Mouse (Mus musculus) E14TG2a.4 (cell line): Measurements from ENCODE around the gene P2ry2.

Source experiments
- H3K27me3 ChIP-seq: 2 replicates; pipeline ENCODE4 v1.6.1; 2014; ENCODE audit warnings: low read length, control low read depth; ENCODE audit not compliant: insufficient read depth
- H3K36me3 ChIP-seq: 2 replicates; pipeline ENCODE4 v1.6.1; 2014; ENCODE audit warnings: low read length, control low read depth; ENCODE audit not compliant: insufficient read depth
- H3K4me1 ChIP-seq: replicated peaks from 2 replicates; pipeline ENCODE4 v1.6.1; 2014; ENCODE audit warnings: low read depth, low read length, control low read depth
- H3K4me3 ChIP-seq: replicated peaks from 2 replicates; pipeline ENCODE4 v1.5.1; 2014; ENCODE audit warnings: mild to moderate bottlenecking, low read length
- H3K9me3 ChIP-seq: 2 replicates; pipeline ENCODE4 v1.6.1; 2014; ENCODE audit warnings: low read length, control low read depth
- CTCF ChIP-seq: conservative IDR thresholded peaks from 2 replicates; pipeline ENCODE4 v1.5.1; 2014; ENCODE audit warnings: low read length
- NANOG ChIP-seq: IDR thresholded peaks from 2 replicates; pipeline ENCODE4 v1.6.1; 2014; ENCODE audit warnings: borderline replicate concordance, low read length, mixed read lengths
- POU5F1 ChIP-seq: IDR thresholded peaks from 2 replicates; pipeline ENCODE4 v1.6.1; 2014; ENCODE audit warnings: low read length, borderline replicate concordance

P2ry2 gene

DNA sequence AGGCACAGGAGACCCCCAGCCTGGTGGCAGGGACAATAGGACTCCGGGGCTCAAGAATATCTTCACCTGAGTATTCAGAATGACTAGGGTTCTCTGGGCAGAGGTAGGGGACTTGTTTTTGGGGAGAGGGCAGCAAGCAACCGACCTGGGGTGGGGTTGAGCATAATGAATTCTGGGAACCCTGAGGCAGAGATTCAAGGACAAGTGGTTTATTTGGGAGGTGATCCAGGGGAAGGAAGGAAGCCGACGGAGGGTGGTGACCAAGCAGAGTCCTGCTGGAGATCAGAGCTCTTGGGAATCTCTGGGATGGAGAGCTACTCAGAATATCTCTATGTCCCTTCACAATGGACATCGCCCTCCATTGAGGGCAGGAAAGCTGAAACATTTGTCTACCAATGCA, 34.5 kb downstream of the P2ry2 start:
- TF ChIP-seq NANOG (no peak), POU5F1 (no peak), CTCF (no peak)

DNA sequence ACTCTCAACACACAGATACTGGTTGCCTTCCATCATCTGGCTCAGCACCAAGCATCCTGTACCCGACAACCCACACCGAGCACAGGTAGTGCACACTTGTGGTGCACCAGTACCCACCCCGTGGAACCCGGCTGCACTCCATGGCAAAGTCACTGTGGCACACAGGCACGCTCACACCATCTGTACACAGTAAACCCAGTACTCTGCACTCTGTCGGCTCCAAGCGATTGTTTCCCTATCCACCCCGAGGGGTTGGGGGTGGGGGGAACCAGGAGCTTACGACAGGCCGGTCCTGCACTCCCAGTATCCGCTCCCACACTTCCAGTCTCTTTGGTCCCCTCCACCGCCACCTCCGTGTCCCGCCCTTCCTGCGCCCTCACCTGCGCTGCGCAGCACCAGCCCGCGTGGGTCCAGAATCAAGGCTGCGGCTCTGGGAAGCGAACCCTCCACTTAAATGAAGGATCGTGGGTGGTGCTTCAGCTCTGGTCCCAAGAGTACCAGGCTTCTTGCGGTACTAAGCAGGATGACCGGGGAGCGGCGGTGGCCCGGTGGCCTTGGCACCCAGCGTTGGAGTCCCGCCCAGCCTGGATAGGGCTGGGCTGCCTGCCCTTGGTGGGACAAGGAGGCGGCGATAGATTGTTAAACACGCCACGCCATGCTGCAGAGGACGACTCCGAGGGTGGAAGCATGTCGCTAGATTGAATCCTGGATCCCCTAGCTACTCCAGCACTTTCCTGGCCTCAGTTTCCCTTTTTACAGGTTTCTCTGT, 38.3 kb downstream of the P2ry2 start, which contains the start of gene P2ry6:
P2ry6 (minus strand) TSS at position 515 of the 769 bp plus-strand sequence.
- no peaks in the 10 kb centered on the region for H3K9me3 ChIP-seq
- peaks cover 19% of the 10 kb centered on the region for H3K4me1 ChIP-seq
- no peaks in the 10 kb centered on the region for H3K36me3 ChIP-seq
- peak within 1 kb of the TSS; percentile 80 for H3K4me3 ChIP-seq
- peaks cover 63% of the 10 kb centered on the region for H3K27me3 ChIP-seq
- no peak for TF ChIP-seq CTCF
- no peak for TF ChIP-seq NANOG
- TF ChIP-seq POU5F1: no peak

More for the DNA sequence above, 34.5 kb downstream of the P2ry2 start:
- H3K4me3 ChIP-seq: no peak overlapping the region
- H3K4me1 ChIP-seq: peaks cover 19% of the 10 kb centered on the region
- H3K9me3 ChIP-seq: no peaks in the 10 kb centered on the region
- no peaks in the 10 kb centered on the region for H3K36me3 ChIP-seq
- peaks cover 35% of the 10 kb centered on the region for H3K27me3 ChIP-seq

DNA sequence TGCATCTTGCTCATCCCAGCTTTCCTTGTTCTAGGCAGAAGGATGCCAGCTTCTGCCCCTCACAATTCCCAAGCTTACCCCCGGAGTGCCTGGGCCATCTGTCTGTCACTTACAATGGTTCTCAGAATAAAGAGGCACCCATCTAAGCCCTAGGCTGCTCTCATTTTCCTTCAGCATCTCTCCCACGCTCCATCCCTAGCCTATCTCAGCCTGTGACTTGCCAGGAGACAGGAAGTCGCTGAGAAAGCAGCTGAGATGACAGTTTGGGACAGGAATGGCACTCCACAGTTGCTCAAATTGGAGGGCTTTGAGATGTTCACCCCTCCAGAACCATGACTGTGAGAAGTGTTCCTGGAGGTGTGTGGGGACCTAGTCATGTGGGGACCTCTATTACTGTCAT, 39.8 kb downstream of the P2ry2 start:
- H3K4me1 ChIP-seq: peaks cover 28% of the 10 kb centered on the region
- no peak overlapping the region for H3K4me3 ChIP-seq
- H3K9me3 ChIP-seq: no peaks in the 10 kb centered on the region
- H3K27me3 ChIP-seq: peaks cover 60% of the 10 kb centered on the region
- H3K36me3 ChIP-seq: no peaks in the 10 kb centered on the region
- no peak for TF ChIP-seq CTCF

DNA sequence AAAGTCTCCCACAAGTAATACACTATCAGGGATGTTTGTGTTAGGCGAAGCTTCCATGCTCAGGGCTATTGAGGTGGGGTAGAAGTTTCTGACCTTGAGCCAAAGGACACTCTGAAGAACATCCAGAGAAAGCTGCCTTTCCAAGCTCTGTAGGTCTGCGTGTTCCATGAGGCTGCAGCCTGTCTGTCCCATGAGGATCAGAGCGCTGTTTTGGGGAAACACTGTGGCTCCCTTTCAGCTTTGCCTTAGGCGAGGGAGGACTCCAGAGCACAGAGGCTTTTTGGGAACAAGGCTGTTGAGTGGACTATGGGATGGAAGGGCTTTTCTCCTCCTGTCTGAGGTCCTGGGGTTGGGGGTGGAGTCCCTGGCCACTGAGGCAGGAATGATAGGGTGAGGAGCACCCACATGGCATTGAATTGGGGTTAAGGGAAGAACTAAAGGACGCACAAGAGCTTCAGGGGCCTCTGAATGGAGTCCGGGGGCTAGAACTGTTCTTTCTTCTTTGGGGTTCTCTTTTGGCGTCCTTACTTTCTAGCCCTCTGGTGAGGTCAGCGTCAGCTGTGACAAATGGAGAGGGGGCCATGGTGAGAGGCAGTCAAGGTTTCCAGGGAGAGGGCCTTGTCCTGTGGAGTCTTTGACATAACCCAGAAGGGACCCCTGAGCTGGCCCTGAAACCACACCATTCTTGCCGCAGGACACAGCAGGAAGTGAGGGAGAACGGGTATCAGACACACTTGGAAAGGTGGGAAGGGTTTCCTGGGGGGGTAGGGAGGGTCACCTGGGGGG, 43.6 kb downstream of the P2ry2 start:
- no peak overlapping the region for H3K4me3 ChIP-seq
- H3K4me1 ChIP-seq: peaks cover 33% of the 10 kb centered on the region
- H3K27me3 ChIP-seq: peaks cover 54% of the 10 kb centered on the region
- TF ChIP-seq NANOG (no peak), POU5F1 (no peak), CTCF (no peak)
- H3K9me3 ChIP-seq: no peaks in the 10 kb centered on the region
- no peaks in the 10 kb centered on the region for H3K36me3 ChIP-seq

DNA sequence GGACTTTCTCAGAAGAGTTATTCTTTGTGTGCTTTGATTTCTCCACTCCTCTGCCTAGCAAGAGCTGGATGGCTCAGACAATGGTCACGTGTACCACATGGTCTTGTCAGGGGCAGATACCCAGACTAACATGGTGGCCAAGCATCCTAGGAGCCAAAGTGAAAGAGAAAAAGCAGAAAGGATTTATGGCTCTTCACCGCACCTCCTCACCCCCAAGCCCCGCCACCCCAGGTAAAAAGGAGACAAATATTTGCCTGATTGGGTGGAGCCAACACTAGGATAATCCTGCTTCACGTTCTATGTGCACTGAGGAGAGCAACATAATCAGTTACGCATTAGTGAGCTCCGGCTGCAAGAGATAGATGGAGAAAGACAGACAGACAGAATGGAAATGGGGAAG, 44.3 kb downstream of the P2ry2 start:
- peaks cover 32% of the 10 kb centered on the region for H3K4me1 ChIP-seq
- H3K4me3 ChIP-seq: no peak overlapping the region
- H3K9me3 ChIP-seq: no peaks in the 10 kb centered on the region
- no peaks in the 10 kb centered on the region for H3K36me3 ChIP-seq
- peaks cover 51% of the 10 kb centered on the region for H3K27me3 ChIP-seq
- TF ChIP-seq POU5F1 (no peak), CTCF (no peak), NANOG (no peak)

DNA sequence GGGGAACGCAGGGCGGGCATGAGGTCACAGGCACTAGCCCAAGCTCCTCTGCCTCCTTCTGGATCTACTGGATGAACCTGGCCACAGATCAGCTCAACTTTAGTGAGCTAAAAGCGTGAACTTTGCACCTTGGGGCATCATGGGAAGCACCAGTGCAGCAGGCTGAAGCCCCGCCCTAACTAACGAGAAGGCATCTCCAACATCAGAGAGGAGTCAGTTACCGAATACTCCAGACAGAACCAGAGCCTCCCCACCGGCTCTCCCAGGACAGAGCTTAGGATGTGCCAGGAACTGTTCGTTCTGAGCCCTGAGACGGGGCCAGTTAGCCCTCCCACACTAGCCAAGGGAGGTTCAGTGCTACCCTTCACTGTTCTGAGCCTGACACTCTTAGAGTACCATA, 44.8 kb downstream of the P2ry2 start:
- Histone ChIP-seq H3K9me3 (no peaks in the 10 kb centered on the region), H3K36me3 (no peaks in the 10 kb centered on the region), H3K4me1 (peaks cover 32% of the 10 kb centered on the region), H3K27me3 (peaks cover 48% of the 10 kb centered on the region), H3K4me3 (peak overlapping the region; percentile 6; the same call in 1 of the 2 replicates)
- TF ChIP-seq POU5F1 (no peak), CTCF (no peak), NANOG (no peak)

DNA sequence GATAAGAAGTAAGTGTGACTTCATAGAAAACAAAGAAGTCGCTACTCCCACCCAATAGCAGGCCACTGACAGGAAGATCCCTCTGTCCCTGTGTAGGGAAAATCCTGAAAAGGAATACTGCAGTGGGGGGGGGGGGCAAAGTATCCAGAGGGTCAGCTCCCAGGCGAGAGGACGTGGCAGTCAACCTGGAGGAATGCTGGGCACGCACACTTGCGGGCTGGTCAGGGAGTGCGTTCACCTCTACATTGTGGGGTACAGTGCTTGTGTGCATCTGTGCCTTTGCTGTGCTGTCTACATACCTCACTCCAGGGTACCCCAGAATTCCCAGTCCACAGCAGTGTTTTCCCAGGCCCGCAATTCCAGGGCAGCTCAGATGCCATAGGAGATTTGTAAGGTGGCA, 46.7 kb downstream of the P2ry2 start:
- Histone ChIP-seq H3K27me3 (peaks cover 36% of the 10 kb centered on the region), H3K4me3 (no peak overlapping the region), H3K36me3 (no peaks in the 10 kb centered on the region), H3K9me3 (no peaks in the 10 kb centered on the region), H3K4me1 (peaks cover 32% of the 10 kb centered on the region)
- TF ChIP-seq POU5F1: no peak
- no peak for TF ChIP-seq CTCF
- TF ChIP-seq NANOG: no peak

DNA sequence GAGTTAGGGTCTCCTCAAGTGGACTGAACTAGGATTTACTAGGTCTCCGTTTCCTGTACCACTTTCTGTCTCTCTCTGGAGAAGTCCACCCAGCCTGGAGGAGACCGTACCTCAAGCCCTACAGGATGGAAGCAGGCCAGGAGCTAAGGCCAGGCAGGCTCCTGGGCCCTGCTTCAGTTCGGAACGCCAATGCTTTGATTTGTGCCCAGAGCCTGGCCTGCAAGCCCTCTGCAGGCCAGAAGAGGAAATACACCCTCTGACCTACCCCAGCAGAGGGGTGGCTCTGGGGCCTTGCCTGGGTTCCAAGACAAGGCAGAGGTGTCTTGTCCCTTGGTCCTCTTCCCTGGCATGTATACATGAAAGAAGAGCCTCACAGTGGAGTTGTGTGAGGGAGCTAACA, 47.6 kb downstream of the P2ry2 start:
- Histone ChIP-seq H3K4me3 (no peak overlapping the region), H3K9me3 (no peaks in the 10 kb centered on the region), H3K36me3 (no peaks in the 10 kb centered on the region)

DNA sequence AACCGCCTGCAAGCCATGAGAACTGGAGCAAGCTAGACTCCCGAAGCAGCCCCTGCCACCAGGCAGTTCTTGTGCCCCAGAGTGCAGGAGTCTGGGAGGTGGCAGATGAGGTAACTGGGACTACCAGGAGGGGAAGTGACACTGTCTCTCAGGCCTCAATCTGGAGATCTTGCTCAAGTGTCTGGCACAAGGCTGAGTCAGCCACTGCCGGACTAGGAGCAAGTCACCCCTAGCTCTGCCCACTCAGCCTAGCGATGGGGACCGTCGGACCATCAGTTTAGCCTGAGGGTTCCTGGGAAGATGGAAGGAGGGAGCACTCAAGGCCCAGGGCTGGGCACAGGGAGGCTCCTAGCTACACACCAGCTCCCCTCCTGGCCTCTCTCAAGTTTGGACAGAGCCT, 48.4 kb downstream of the P2ry2 start:
- Histone ChIP-seq H3K9me3 (no peaks in the 10 kb centered on the region), H3K27me3 (peaks cover 29% of the 10 kb centered on the region), H3K4me1 (peaks cover 32% of the 10 kb centered on the region), H3K4me3 (no peak overlapping the region), H3K36me3 (no peaks in the 10 kb centered on the region)
- TF ChIP-seq CTCF (no peak), NANOG (no peak), POU5F1 (no peak)

More for the DNA sequence above, 47.6 kb downstream of the P2ry2 start:
- peaks cover 30% of the 10 kb centered on the region for H3K27me3 ChIP-seq
- H3K4me1 ChIP-seq: peaks cover 32% of the 10 kb centered on the region
- TF ChIP-seq CTCF (peak; percentile 92), NANOG (no peak)
